Mouse (Mus musculus) heart, embryonic 14.5 days (tissue): ENCODE data around the gene Cpeb1. TPM values are rescaled to one million over a fixed set of nuclear protein-coding genes. Genes with fewer than 3 reads are reported as not detected.

Experiments used
- ATAC-seq: fragments of 200-750 bp; cut with Nextera tagmentation; 2 replicates; pipeline ENCODE4 v1.8.0; 2017; ENCODE audit warnings: low read depth, moderate TSS enrichment; ENCODE audit not compliant: insufficient number of reproducible peaks, insufficient read depth, low FRiP score
- H3K27ac ChIP-seq, 2 experiments: fragments of 200-500 bp in 1 of 2; fragments of 300-500 bp in 1 of 2; sonication (generic) in 1 of 2; replicated peaks in 1 of 2; 2 replicates each; pipeline ENCODE4 v1.5.1; 2012 to 2014; ENCODE audit warnings: low read depth in 2 of 2, low read length in 2 of 2, control low read depth in 1 of 2, mild to moderate bottlenecking in 1 of 2, mixed read lengths in 1 of 2; ENCODE audit not compliant: control insufficient read depth in 1 of 2, insufficient read depth in 1 of 2
- H3K27me3 ChIP-seq: fragments of 300-500 bp; sonication (generic); 2 replicates; pipeline ENCODE4 v1.6.1; 2014; ENCODE audit warnings: mild to moderate bottlenecking, low read length, control low read depth; ENCODE audit not compliant: control insufficient read depth, insufficient read depth
- H3K36me3 ChIP-seq: fragments of 300-500 bp; sonication (generic); 2 replicates; pipeline ENCODE4 v1.6.1; 2014; ENCODE audit warnings: mild to moderate bottlenecking, control low read depth, low read length, mixed read lengths; ENCODE audit not compliant: control insufficient read depth, insufficient read depth
- H3K4me1 ChIP-seq, 2 experiments: fragments of 200-500 bp in 1 of 2; fragments of 300-500 bp in 1 of 2; sonication (generic) in 1 of 2; 2 replicates each; pipeline ENCODE4 v1.6.1; 2012 to 2014; ENCODE audit warnings: low read length in 2 of 2, control low read depth in 1 of 2, mixed read lengths in 1 of 2; ENCODE audit not compliant: control insufficient read depth in 2 of 2, insufficient read depth in 2 of 2
- H3K4me2 ChIP-seq: fragments of 300-500 bp; sonication (generic); 2 replicates; pipeline ENCODE4 v1.6.1; 2014; ENCODE audit warnings: mild to moderate bottlenecking, low read length
- H3K4me3 ChIP-seq, 2 experiments: fragments of 200-500 bp in 1 of 2; fragments of 300-500 bp in 1 of 2; sonication (generic) in 1 of 2; 2 replicates each; pipeline ENCODE4 v1.5.1; 2012 to 2014; ENCODE audit warnings: low read length in 2 of 2, mild to moderate bottlenecking in 2 of 2, control low read depth in 1 of 2, low read depth in 1 of 2, moderate library complexity in 1 of 2; ENCODE audit not compliant: control insufficient read depth in 1 of 2, insufficient read depth in 1 of 2
- H3K9ac ChIP-seq: fragments of 300-500 bp; sonication (generic); 2 replicates; pipeline ENCODE4 v1.6.1; 2014; ENCODE audit warnings: mild to moderate bottlenecking, low read length
- H3K9me3 ChIP-seq: fragments of 300-500 bp; sonication (generic); 2 replicates; pipeline ENCODE4 v1.6.1; 2016; ENCODE audit warnings: low read length, control low read depth; ENCODE audit not compliant: control insufficient read depth
- WGBS: fragments of 180-500 bp; shearing (Covaris S2); extraction: QIAGEN DNeasy Blood & Tissue Kit; methylation state at CpG from one replicate; pipeline ENCODE4 v1.1.7; 2014; 5-methylcytosine and 5-hydroxymethylcytosine counted together
- polyA plus RNA-seq: library from polyadenylated mRNA; unstranded; fragments of >200 nt; fragmentation: Nextera tagmentation; extraction: Ambion mirVana; gene quantifications from 2 replicates; pipeline ENCODE4 v1.2.1, GENCODE M21; 2014

The Cpeb1 gene
- polyA plus RNA-seq, 1 experiment from 2014 or later, result 5.0 TPM

DNA sequence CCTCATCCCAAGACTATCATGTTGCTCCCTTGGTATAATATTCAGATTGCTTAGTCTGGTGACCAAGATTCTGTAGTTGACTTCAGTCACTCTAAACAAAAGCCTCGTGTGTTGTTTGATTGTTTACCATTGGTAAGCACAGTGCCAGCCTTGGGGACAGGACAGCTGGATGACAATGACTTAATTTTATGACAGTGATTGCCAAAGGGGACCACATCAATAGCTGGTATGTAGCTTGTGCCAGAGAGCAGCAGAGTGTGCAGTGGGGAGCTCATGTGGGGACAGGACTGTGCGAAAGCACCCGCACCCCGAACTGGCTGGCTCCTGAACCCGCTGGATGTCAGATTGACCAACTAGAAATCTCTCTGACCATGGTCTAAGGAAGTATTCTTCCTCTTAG lies 150.6 kb downstream of the Cpeb1 start:
- Histone ChIP-seq H3K27me3 (no peaks in the 10 kb centered on the region), H3K36me3 (no peaks in the 10 kb centered on the region), H3K4me2 (no peak overlapping the region), H3K27ac (no peak overlapping the region), H3K9me3 (no peaks in the 10 kb centered on the region), H3K9ac (no peak overlapping the region), H3K4me1 (no peaks in the 10 kb centered on the region), H3K4me3 (no peak overlapping the region)
- ATAC-seq, result no peak
- WGBS, result 87% methylated on average over 5 of the region's 5 CpGs

GRCm38 (mm10) chr7:81304100-81304499 lies 151.2 kb downstream of the Cpeb1 start:
- H3K27me3 ChIP-seq, result no peaks in the 10 kb centered on the region
- H3K4me3 ChIP-seq, result no peak overlapping the region
- no peak for ATAC-seq
- 67% methylated on average over 5 of the region's 5 CpGs for WGBS
- H3K9ac ChIP-seq, result no peak overlapping the region
- H3K27ac ChIP-seq, result no peak overlapping the region
- H3K4me2 ChIP-seq, result no peak overlapping the region
- H3K36me3 ChIP-seq, result no peaks in the 10 kb centered on the region
- H3K9me3 ChIP-seq, result no peaks in the 10 kb centered on the region
- no peaks in the 10 kb centered on the region for H3K4me1 ChIP-seq

GRCm38 (mm10) chr7:81303682-81304081 lies 151.6 kb downstream of the Cpeb1 start:
- Histone ChIP-seq H3K4me1 (no peaks in the 10 kb centered on the region), H3K9me3 (no peaks in the 10 kb centered on the region), H3K36me3 (no peaks in the 10 kb centered on the region), H3K4me3 (no peak overlapping the region), H3K4me2 (no peak overlapping the region), H3K9ac (no peak overlapping the region), H3K27me3 (no peaks in the 10 kb centered on the region), H3K27ac (no peak overlapping the region)
- ATAC-seq, result no peak
- WGBS, result 91% methylated on average over 2 of the region's 2 CpGs

GRCm38 (mm10) chr7:81301323-81301722 lies 153.9 kb downstream of the Cpeb1 start:
- Histone ChIP-seq H3K4me2 (no peak overlapping the region), H3K9me3 (no peaks in the 10 kb centered on the region), H3K4me1 (no peaks in the 10 kb centered on the region; a peak in 1 of 4 replicates), H3K9ac (no peak overlapping the region), H3K4me3 (no peak overlapping the region), H3K27ac (no peak overlapping the region), H3K36me3 (no peaks in the 10 kb centered on the region), H3K27me3 (no peaks in the 10 kb centered on the region)
- 84% methylated on average over 7 of the region's 7 CpGs for WGBS
- ATAC-seq, result no peak

GRCm38 (mm10) chr7:81298206-81298605 lies 157.1 kb downstream of the Cpeb1 start:
- WGBS, result 41% methylated on average over 6 of the region's 6 CpGs
- Histone ChIP-seq H3K27me3 (no peaks in the 10 kb centered on the region), H3K4me3 (no peak overlapping the region), H3K9ac (no peak overlapping the region), H3K4me2 (no peak overlapping the region), H3K27ac (no peak overlapping the region), H3K9me3 (no peaks in the 10 kb centered on the region), H3K36me3 (0 out of 2 replicates have a peak, but pooled peaks cover 2% of the 10 kb centered on the region), H3K4me1 (no peaks in the 10 kb centered on the region; a peak in 1 of 4 replicates)
- ATAC-seq, result no peak

Other genes starting within 250 kb of the Cpeb1 start
- gene Pde8a, start 241.9 kb downstream of the Cpeb1 start, polyA plus RNA-seq, result 5.3 and 6.4 TPM in 2 replicates
- 964 and 1,032 TPM in 2 replicates for gene Rps17, start 110.2 kb downstream of the Cpeb1 start, polyA plus RNA-seq
- 1.5 and 3.5 TPM in 2 replicates for gene Ap3b2, start 38.5 kb upstream of the Cpeb1 start, polyA plus RNA-seq
- gene BC048679, start 42.8 kb upstream of the Cpeb1 start, polyA plus RNA-seq, result not detected in 2 replicates
- 60.6 and 68.0 TPM in 2 replicates for gene Fsd2, start 111.5 kb upstream of the Cpeb1 start, polyA plus RNA-seq
- 7.7 and 9.5 TPM in 2 replicates for gene Whamm, start 115.8 kb upstream of the Cpeb1 start, polyA plus RNA-seq